Mouse (Mus musculus) naive thymus-derived CD4-positive, alpha-beta T cell, adult 2 months (primary cell): Measurements from ENCODE around the gene Hnrnpa0.

Experiments used
- DNase-seq: peaks from one replicate; pipeline ENCODE4 v3.0.0-alpha.2; 2011; ENCODE audit warnings: low read depth

The Hnrnpa0 gene

DNA sequence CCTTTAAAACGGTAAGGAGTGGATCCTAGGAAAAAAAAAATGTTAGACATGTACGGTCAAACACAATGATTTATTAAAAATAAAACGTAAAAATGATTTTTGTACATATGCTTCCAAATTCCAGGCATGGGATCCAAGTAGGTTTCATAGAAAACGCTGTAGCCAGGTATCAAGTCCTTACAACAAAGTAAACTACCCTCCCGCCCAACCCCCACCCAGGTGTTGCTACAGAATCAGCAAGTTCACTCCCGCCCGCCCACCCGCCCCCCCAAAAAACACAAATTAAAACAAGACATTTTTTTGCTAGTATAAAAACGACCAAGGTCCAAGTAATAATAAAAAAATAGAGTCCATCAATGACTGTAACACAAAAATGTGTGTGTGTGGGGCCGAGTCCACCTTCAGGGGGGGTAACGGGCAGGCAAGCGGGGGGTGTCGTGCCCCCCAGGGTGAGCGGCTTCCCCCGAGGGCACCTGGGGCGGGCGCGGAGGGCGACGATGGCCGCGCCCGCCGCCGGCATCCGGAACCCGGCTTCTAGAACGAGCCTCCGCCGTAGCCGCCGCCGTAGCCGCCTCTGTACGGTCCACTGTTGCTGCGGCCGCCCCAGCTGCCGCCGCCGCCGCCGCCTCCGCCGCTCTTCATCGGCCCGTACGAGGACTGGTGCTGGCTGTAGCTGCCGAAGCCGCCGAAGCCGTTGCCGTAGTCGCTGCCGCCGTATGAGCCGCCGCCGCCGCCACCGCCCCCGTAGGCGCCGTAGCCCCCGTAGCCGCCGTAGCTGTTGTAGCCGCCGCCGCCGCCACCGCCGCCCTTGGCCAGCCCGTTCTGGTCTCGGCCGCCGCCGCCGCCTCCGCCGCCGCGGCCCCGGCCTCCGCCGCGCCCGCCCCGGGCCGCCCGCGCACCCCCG, 1.2 kb downstream of the Hnrnpa0 start:
- DNase-seq = peak; percentile 47

- peak; percentile 87 for DNase-seq
These were observed 2.2 kb downstream of the Hnrnpa0 start for GRCm38 (mm10) chr13:58126126-58126525.

- DNase-seq = no peak
These were observed 3.4 kb downstream of the Hnrnpa0 start for GRCm38 (mm10) chr13:58124989-58125388.

DNA sequence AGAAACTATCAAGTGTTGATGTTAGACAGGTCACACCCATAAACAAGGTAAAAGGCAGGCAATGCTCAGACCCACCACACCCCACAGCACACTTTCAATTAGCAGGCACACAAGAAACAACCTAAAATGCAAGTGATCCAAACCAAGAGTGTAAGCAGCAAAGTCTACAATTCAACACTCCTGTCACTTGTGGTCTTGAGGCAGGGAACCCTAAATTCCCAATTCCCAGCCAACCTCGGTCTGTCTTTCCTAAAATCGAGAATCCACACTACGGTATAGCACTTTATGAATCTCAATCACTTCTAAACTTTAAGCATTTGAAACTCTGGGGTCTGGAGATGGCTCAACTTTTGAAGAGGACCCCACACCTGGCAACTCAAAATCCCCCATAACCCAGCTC, 4.1 kb downstream of the Hnrnpa0 start:
- no peak for DNase-seq

- DNase-seq = no peak
These were observed 5.0 kb downstream of the Hnrnpa0 start for GRCm38 (mm10) chr13:58123381-58123780.

DNA sequence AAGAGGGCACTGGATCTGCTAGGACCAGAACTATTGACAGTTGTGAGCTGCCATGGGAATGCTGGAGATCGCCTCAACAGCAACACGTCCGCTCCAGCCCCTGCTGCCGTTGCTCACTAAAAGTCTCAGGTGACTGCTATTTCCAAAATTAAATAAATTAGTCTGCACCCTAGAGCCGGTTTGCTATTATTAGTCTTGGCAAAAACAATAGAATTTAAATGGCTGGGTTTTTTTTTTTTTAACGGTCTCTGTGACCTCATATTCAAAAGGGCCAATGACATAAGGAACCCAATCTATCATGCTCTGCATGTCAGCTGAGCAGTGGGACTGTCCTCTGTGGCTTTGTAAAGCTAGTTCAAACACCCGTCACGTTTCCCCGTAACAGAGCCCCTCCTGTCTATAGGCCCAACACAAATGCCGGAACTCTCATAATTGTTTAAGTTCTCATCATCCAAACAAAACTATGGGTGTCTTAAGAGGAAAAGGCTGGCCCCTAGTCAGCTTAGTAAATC, 5.5 kb downstream of the Hnrnpa0 start:
- no peak for DNase-seq

DNA sequence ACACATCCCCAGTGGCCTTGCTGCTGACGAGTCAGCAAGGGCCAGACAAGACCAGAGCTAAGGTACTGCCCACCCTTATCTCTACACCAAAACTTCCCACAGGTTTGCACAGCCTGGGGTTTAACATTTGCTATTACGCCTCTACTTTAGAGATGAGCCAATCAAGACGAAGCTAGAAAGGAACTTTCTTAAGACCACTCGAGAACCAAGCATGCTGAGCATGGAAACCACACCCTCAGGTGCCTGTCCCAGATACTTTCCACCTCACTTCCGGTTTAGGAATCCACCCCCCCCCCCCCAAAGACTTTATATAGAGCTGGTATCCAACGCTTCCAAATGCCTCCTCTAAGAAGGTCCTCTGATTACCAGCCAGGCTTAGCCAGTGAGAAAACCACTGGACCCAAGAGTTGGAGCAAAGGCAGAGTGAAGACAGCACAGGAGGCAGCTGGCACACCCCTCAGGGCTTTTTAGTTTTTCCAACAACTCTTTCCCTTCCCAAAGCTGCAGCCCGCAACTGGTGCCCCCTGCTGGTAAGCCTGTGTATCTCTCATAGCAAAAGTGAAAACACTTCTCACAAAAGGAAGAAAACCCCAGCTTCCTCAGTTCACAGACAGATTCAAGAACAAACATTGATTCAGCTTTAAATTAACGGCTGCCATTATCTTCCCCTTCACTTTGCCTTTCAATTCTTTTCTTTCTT, 10.9 kb downstream of the Hnrnpa0 start:
- peak; percentile 78 for DNase-seq

GRCm38 (mm10) chr13:58116801-58117200, 11.6 kb downstream of the Hnrnpa0 start:
- DNase-seq = no peak

DNA sequence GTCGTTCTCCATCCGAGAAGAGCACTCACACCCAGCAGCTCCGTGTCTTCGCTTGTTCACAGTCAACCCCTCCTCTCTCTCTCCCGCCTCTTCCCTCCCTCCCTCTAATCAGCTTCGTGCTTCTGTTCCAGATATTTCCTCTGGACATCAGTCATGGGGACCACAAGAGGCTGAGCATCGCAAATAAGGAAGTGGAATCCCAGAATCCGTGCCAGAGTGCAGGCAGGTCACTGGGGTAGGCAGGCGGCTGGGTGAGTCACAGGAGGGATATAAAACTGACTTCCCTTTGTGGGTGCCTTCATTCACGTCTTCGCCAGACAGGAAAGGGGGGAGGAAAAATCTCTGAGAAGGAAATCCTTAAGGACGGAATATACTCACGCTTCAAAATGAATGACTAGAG, 13.1 kb downstream of the Hnrnpa0 start:
- DNase-seq = no peak

- DNase-seq = peak; percentile 84
These were observed 15.1 kb downstream of the Hnrnpa0 start, which contains the start of gene Klhl3 for GRCm38 (mm10) chr13:58113061-58113900. Gene Klhl3, minus strand, starts transcription at chr13:58113592.

DNA sequence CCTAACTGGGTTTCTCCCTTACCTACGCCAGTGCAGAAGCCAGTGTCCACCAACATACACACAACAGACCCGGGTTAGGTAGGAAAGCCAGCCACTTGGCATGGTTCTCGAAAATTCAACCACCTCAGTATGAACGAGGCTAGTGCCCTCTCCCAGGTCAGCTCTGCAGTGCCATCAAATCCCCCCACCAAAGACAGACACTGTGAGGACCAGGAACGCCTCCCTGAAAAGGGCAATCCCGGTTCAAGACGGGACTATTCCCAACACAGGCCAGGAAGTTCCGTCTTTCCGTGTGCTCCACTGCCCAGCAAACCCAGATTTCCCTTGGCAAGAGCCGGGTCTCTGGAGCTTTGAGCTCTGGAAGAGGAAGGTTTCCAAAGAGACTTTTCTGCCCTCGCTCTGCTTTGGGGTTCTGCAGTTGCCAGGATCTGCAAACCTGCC, 15.7 kb downstream of the Hnrnpa0 start:
- no peak for DNase-seq

DNA sequence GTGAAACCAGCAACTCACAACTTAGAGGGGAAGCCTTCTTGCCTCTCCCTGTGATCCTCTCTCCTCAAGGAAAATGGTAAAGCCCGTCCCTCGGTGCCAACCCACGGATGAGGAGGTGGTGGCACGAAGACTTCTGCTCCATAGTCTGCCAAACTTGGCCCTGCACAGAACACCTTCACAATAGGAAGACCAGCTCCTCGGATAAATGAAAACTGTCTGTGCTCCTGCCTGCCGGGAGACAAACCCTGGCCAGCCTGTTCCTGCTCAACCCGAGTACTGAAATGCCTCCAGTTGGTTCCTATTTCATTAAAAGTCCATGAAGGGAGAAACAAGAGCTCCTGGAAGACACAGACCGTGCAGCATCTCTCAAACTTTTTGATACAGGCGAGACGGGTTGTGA, 16.2 kb downstream of the Hnrnpa0 start:
- no peak for DNase-seq

- DNase-seq = no peak
These were observed 17.1 kb downstream of the Hnrnpa0 start for GRCm38 (mm10) chr13:58111306-58111705.

GRCm38 (mm10) chr13:58090643-58091042, 37.7 kb downstream of the Hnrnpa0 start:
- DNase-seq = no peak

- no peak for DNase-seq
These were observed 44.0 kb downstream of the Hnrnpa0 start for GRCm38 (mm10) chr13:58084396-58084795.

DNA sequence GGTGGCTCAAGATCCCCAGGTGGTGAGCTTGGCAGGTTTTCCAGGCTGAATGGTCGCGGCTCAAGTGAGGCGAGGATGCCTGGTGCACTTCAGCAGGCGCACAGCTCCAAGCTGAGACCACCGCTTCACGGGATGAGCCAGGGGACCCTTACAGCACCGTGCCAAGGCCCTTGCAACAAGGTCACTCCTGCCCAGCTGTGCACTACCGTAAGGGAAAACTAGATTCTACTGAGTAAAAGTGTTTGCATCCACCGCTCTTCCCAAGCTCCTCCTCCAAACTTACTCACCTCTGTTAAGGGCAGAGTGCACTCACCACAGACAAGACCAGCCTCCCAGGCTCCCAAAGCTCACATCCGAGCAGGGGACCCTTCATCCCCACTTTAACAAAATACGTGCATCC, 44.8 kb downstream of the Hnrnpa0 start:
- DNase-seq = no peak

GRCm38 (mm10) chr13:58083048-58083447, 45.3 kb downstream of the Hnrnpa0 start:
- DNase-seq = no peak

DNA sequence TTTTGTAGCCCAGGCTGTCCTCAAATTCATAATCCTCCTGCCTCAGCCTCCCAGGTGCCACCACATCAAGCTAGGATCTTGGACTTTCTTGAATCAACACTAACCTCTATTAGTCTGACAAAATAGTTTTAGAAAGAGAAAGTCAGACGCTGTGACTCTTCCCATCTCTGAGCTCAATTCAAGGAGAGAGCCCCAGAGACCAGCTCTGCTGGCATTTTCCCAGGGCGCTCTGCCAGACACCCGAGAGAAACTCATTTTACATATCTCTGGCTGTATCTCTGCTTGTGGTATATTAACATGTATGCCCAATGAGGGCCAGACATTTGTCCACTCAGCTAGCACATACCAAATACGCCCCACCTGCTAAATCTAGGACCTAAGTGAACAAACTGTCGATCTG, 50.0 kb downstream of the Hnrnpa0 start:
- DNase-seq = no peak
